In the genomic region with DNA sequence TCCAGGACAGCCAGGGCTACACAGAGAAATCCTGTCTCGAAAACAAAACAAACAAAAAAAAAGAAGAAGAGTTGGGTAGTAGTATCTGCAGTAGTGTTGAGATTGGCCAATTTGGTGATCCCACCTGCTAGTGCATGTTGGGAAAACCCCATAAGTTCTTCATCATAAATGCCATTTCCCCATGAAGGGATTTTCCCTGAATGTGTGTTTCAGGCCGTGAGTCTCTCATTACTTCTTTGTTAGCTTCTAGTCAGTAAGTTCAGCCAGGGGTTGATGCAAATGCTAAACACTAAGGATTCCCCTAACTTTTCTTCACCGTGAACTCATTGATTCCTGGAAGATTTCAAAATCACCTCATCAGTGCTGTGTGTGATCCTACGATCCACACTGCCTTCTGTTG, we compare ENCODE assay signal across 30 mouse cellular contexts. TPM values are rescaled to one million over a fixed set of nuclear protein-coding genes. Genes with fewer than 3 reads are reported as not detected.
A peak's percentile ranks its signal among the peaks of the same experiment; 100 is the strongest.
DNase-seq lines count a peak whose midpoint lies in the region; ATAC-seq and TF ChIP-seq lines count a peak whose summit lies in the region.
"Had no signal": no experiment of that assay in that cellular context is flagged by ENCODE, and none has a peak within 500 bp of the region (broad histone marks: within the 10 kb centered on the region; RNA-seq: fewer than 3 reads in every experiment).

No protein-coding gene starts in this region.

- 71% methylated on average over 4 of the region's 4 CpGs for WGBS in lung, postnatal 0 days
- 90% methylated on average over 4 of the region's 4 CpGs for WGBS in forebrain, embryonic 15.5 days

- TF ChIP-seq POLR2A in CH12.LX (IDR thresholded peaks at IDR 0.05; ENCODE audit: low read depth, low read length), result no peak

- DNase-seq in lung, postnatal 0 days (ENCODE audit: low spot score), result peak; percentile 61
- DNase-seq in lung, postnatal 25 days (ENCODE audit: low spot score), result no peak
- DNase-seq in CH12.LX (ENCODE audit: extremely low read depth), result peak; percentile 97
- no peak for DNase-seq in left cerebral cortex, postnatal 4 days
- no peak for DNase-seq in frontal cortex, postnatal 10 days (ENCODE audit: low spot score in 2 of 2)
- DNase-seq in adrenal gland, adult 2 months, result no peak
- DNase-seq: adrenal gland, postnatal 10 days; cerebellum, adult 11 months; cerebellum, adult 8-10 months; cerebellum, postnatal 10 days; cerebellum, postnatal 36 days; embryo, embryonic 11 days; gastrocnemius, adult 2 months; gastrocnemius, postnatal 14 days; heart, adult 18-20 months; heart, postnatal 10 days; heart, postnatal 36 days had no signal

- H3K4me1 ChIP-seq in lung, postnatal 0 days (ENCODE audit: insufficient read depth, low read depth, low read length), result no peaks in the 10 kb centered on the region
- H3K4me1 ChIP-seq in CH12.LX (ENCODE audit: control insufficient read depth in 1 of 2, insufficient read depth in 2 of 2), result peaks cover 24 to 78% of the 10 kb centered on the region in 2 experiments
- H3K4me1 ChIP-seq in forebrain, embryonic 15.5 days, result no peaks in the 10 kb centered on the region
- H3K4me1 ChIP-seq: forebrain, embryonic 12.5 days; heart, embryonic 15.5 days; hindbrain, embryonic 10.5 days; hindbrain, embryonic 13.5 days had no signal

- dilution Hi-C loops in CH12.LX (cut with MboI; ENCODE audit: extremely low pct_ligation_motif_present, extremely low pct_unique_long_range_greater_than_20kb, low sequenced_read_pairs), result no loop called here

- intact Hi-C loops in left cerebral cortex, postnatal 4 days (cut with DNase I), result no loop called here

- H3K4me3 ChIP-seq in lung, postnatal 0 days (ENCODE audit: low read depth, low read length), result no peak overlapping the region
- H3K4me3 ChIP-seq in CH12.LX (replicated peaks in 1 of 3; ENCODE audit: low read depth in 2 of 3, low read length in 2 of 3, poor library complexity in 1 of 3), result no peak overlapping the region
- no peak overlapping the region for H3K4me3 ChIP-seq in forebrain, embryonic 15.5 days
- H3K4me3 ChIP-seq: embryonic facial prominence, embryonic 10.5 days; embryonic facial prominence, embryonic 13.5 days; erythroblast, embryonic 14.5 days; forebrain, embryonic 12.5 days; gastrocnemius, adult 2 months; heart, embryonic 12.5 days; heart, embryonic 15.5 days; hindbrain, embryonic 10.5 days; hindbrain, embryonic 13.5 days had no signal

- H3K9ac ChIP-seq in lung, postnatal 0 days (replicated peaks; ENCODE audit: low read depth), result no peak overlapping the region
- H3K9ac ChIP-seq in CH12.LX (ENCODE audit: insufficient read depth, low read depth), result peak overlapping the region; percentile 82; the same call in 1 of the 2 replicates
- no peak overlapping the region for H3K9ac ChIP-seq in forebrain, embryonic 15.5 days (replicated peaks)
- H3K9ac ChIP-seq: embryonic facial prominence, embryonic 13.5 days; forebrain, embryonic 12.5 days; heart, embryonic 12.5 days; heart, embryonic 15.5 days; hindbrain, embryonic 13.5 days had no signal

- no peak; the same call in 1 of the 2 replicates for TF ChIP-seq RAD21 in CH12.LX (IDR thresholded peaks at IDR 0.05; ENCODE audit: low read depth, low read length)

- no peak overlapping the region for H3K4me2 ChIP-seq in lung, postnatal 0 days (replicated peaks; ENCODE audit: low read depth, low read length)
- peak overlapping the region; percentile 88 for H3K4me2 ChIP-seq in CH12.LX (ENCODE audit: insufficient read depth, low read depth, poor library complexity, severe bottlenecking)
- H3K4me2 ChIP-seq in forebrain, embryonic 15.5 days (replicated peaks), result no peak overlapping the region
- H3K4me2 ChIP-seq: embryonic facial prominence, embryonic 13.5 days; forebrain, embryonic 12.5 days; heart, embryonic 12.5 days; heart, embryonic 15.5 days; hindbrain, embryonic 13.5 days had no signal

- no peaks in the 10 kb centered on the region for H3K36me3 ChIP-seq in lung, postnatal 0 days (ENCODE audit: insufficient read depth, low read length)
- H3K36me3 ChIP-seq in CH12.LX (replicated peaks in 1 of 2; ENCODE audit: control insufficient read depth in 1 of 2, insufficient read depth in 1 of 2, low read length in 1 of 2), result peaks cover 0 to 19% of the 10 kb centered on the region in 2 experiments
- H3K36me3 ChIP-seq in forebrain, embryonic 15.5 days, result no peaks in the 10 kb centered on the region
- H3K36me3 ChIP-seq: embryonic facial prominence, embryonic 13.5 days; forebrain, embryonic 12.5 days; heart, embryonic 12.5 days; heart, embryonic 15.5 days; hindbrain, embryonic 10.5 days; hindbrain, embryonic 13.5 days had no signal

- no peak for TF ChIP-seq CTCF in lung, postnatal 0 days (IDR thresholded peaks at IDR 0.05)
- TF ChIP-seq CTCF in CH12.LX (conservative IDR thresholded peaks at IDR 0.05 in 1 of 2, IDR thresholded peaks at IDR 0.05 in 1 of 2; ENCODE audit: low read depth in 2 of 2, low read length in 2 of 2), result no peak

- H3K27ac ChIP-seq in lung, postnatal 0 days (ENCODE audit: low read length), result no peak overlapping the region
- peak overlapping the region; percentile 98 for H3K27ac ChIP-seq in CH12.LX (ENCODE audit: insufficient read depth, low read depth)
- no peak overlapping the region for H3K27ac ChIP-seq in forebrain, embryonic 15.5 days (replicated peaks)
- H3K27ac ChIP-seq: embryonic facial prominence, embryonic 10.5 days; forebrain, embryonic 12.5 days; gastrocnemius, adult 2 months; heart, embryonic 15.5 days; hindbrain, embryonic 10.5 days; hindbrain, embryonic 13.5 days had no signal

- H3K79me2 ChIP-seq in CH12.LX (replicated peaks; ENCODE audit: control insufficient read depth, extremely low read depth, insufficient read depth, poor library complexity, severe bottlenecking), result peaks cover 2% of the 10 kb centered on the region; the same call in 1 of the 2 replicates

- peak; percentile 50 for ATAC-seq in lung, postnatal 0 days
- peak; percentile 65 for ATAC-seq in inflammation-experienced regulatory T-cells, adult 6 months
- ATAC-seq in forebrain, embryonic 15.5 days (replicated peaks), result no peak
- ATAC-seq: forebrain, embryonic 16.5 days; hindbrain, embryonic 16.5 days; intestine, postnatal 0 days had no signal

- H3K27me3 ChIP-seq in lung, postnatal 0 days (replicated peaks; ENCODE audit: insufficient read depth, low read length), result no peaks in the 10 kb centered on the region
- H3K27me3 ChIP-seq in CH12.LX (replicated peaks), result no peaks in the 10 kb centered on the region
- no peaks in the 10 kb centered on the region for H3K27me3 ChIP-seq in forebrain, embryonic 15.5 days
- H3K27me3 ChIP-seq: embryonic facial prominence, embryonic 13.5 days; forebrain, embryonic 12.5 days; heart, embryonic 12.5 days; heart, embryonic 15.5 days; hindbrain, embryonic 13.5 days had no signal

- in situ Hi-C loops in CH12.LX (cut with MboI; ENCODE audit: low pct_ligation_motif_present, low pct_unique_long_range_greater_than_20kb, low sequenced_read_pairs), result no loop called here

- no peaks in the 10 kb centered on the region for H3K9me3 ChIP-seq in lung, postnatal 0 days (ENCODE audit: low read length)
- no peaks in the 10 kb centered on the region for H3K9me3 ChIP-seq in CH12.LX (replicated peaks; ENCODE audit: low read length)
- H3K9me3 ChIP-seq in forebrain, embryonic 15.5 days, result no peaks in the 10 kb centered on the region
- H3K9me3 ChIP-seq: embryonic facial prominence, embryonic 10.5 days; embryonic facial prominence, embryonic 13.5 days; forebrain, embryonic 12.5 days; heart, embryonic 12.5 days; heart, embryonic 15.5 days; hindbrain, embryonic 10.5 days; hindbrain, embryonic 13.5 days had no signal

- TF ChIP-seq EP300 in lung, postnatal 0 days (IDR thresholded peaks at IDR 0.05), result no peak
- TF ChIP-seq EP300 in CH12.LX (IDR thresholded peaks at IDR 0.05; ENCODE audit: low read length), result peak; percentile 90

TF ChIP-seq in CH12.LX, 34 proteins besides CTCF, POLR2A, EP300 and RAD21 (continues in another document):
- TF ChIP-seq POLR2AphosphoS2 (IDR thresholded peaks at IDR 0.05; ENCODE audit: low read depth, low read length) (no peak), RCOR1 (conservative IDR thresholded peaks at IDR 0.05; ENCODE audit: low read depth, low read length) (no peak; the same call in 1 of the 2 replicates), USF2 (conservative IDR thresholded peaks at IDR 0.05; ENCODE audit: low read depth, low read length) (no peak), ELF1 (IDR thresholded peaks at IDR 0.05; ENCODE audit: low read depth, low read length) (no peak), JUND (conservative IDR thresholded peaks at IDR 0.05; ENCODE audit: low read depth, low read length) (peak; percentile 67), JUN (IDR thresholded peaks at IDR 0.05; ENCODE audit: insufficient read depth, low read depth, low read length) (peak; percentile 30; the same call in 1 of the 2 replicates), MAX (IDR thresholded peaks at IDR 0.05; ENCODE audit: low read length) (peak; percentile 57; the same call in 1 of the 2 replicates), SMC3 (IDR thresholded peaks at IDR 0.05; ENCODE audit: low read depth, low read length) (no peak), CHD2 (IDR thresholded peaks at IDR 0.05; ENCODE audit: low read length) (no peak), KAT2A (IDR thresholded peaks at IDR 0.05; ENCODE audit: insufficient replicate concordance, low read length) (no peak), PAX5 (IDR thresholded peaks at IDR 0.05; ENCODE audit: low read length) (no peak), ETS1 (conservative IDR thresholded peaks at IDR 0.05; ENCODE audit: low read depth, low read length) (peak; percentile 85), NELFE (IDR thresholded peaks at IDR 0.05; ENCODE audit: low read depth, low read length) (no peak), BHLHE40 (IDR thresholded peaks at IDR 0.05; ENCODE audit: low read depth, low read length) (peak; percentile 72), ZNF384 (IDR thresholded peaks at IDR 0.05; ENCODE audit: low read depth, low read length) (peak; percentile 85), MXI1 (IDR thresholded peaks at IDR 0.05; ENCODE audit: low read depth, low read length) (0 out of 2 replicates have a peak, but pooled peaks have one; percentile 31), MEF2A (IDR thresholded peaks at IDR 0.05; ENCODE audit: borderline replicate concordance, low read depth, low read length) (peak; percentile 62), E2F4 (IDR thresholded peaks at IDR 0.05; ENCODE audit: insufficient replicate concordance, low read depth, low read length) (no peak)

RNA-seq across cellular contexts. Expression of a gene that starts 59.6 kb away (rescaled TPM):
- polyA plus RNA-seq in lung, postnatal 0 days (2015; fragmentation: Nextera tagmentation; extraction: Ambion mirVana), result 2.2 and 3.7 TPM in 2 replicates
- total RNA-seq in CH12.LX (2012; rRNA removed), result not detected in 2 replicates
- total RNA-seq in CH12.LX (2014; rRNA removed), result not detected in 2 replicates
- polyA plus RNA-seq in CH12.LX (2012; ENCODE audit: insufficient read length, low read depth), result not detected in 2 replicates
- polyA plus RNA-seq in inflammation-experienced regulatory T-cells, adult 6 months (2017; shearing (Covaris generic)), result not detected
- 1 to 10 TPM in 1 of 2 experiments, not detected in 1; 1.4 TPM for total RNA-seq in left cerebral cortex, postnatal 4 days (2021)
- 1.7 and 3.5 TPM in 2 replicates for polyA plus RNA-seq in forebrain, embryonic 15.5 days (2015; fragmentation: Nextera tagmentation; extraction: Ambion mirVana)
- total RNA-seq in adrenal gland, adult 2 months (2021), result 10 to 100 TPM in 1 of 2 experiments, 1 to 10 TPM in 1; 1.7 to 37.3 TPM
- polyA plus RNA-seq in adrenal gland, adult 2 months (2012; rRNA removed), result 0.75 and 5.6 TPM in 2 replicates
- total RNA-seq: gastrocnemius, adult 2 months; gastrocnemius, postnatal 14 days; heart, adult 18-20 months; heart, postnatal 36 days had no signal

Comparison
In these comparisons a context has a peak if more than half of its experiments do, and no peak if none do; other contexts are left out.
1. DNase-seq: peak in lung, postnatal 0 days (single experiment) and CH12.LX (single experiment); none in lung, postnatal 25 days (single experiment), left cerebral cortex, postnatal 4 days (single experiment), frontal cortex, postnatal 10 days (0 of 2) and adrenal gland, adult 2 months (single experiment).